In genomic region chr16:36735421-36735820, GRCm38 (mm10) we compare ENCODE assay signal across 19 mouse cellular contexts. TPM values are rescaled to one million over a fixed set of nuclear protein-coding genes. Genes with fewer than 3 reads are reported as not detected.
DNase-seq lines count a peak whose midpoint lies in the region; ATAC-seq and TF ChIP-seq lines count a peak whose summit lies in the region.
"Had no signal": no experiment of that assay in that cellular context is flagged by ENCODE, and none has a peak within 500 bp of the region (broad histone marks: within the 10 kb centered on the region; RNA-seq: fewer than 3 reads in every experiment).

No protein-coding gene starts in this region.

- no peak overlapping the region for H3K9ac ChIP-seq in liver, postnatal 0 days (replicated peaks)
- H3K9ac ChIP-seq in liver, embryonic 12.5 days: no peak overlapping the region
- H3K9ac ChIP-seq: forebrain, embryonic 13.5 days; hindbrain, embryonic 14.5 days; lung, embryonic 15.5 days had no signal

- no peaks in the 10 kb centered on the region for H3K36me3 ChIP-seq in liver, postnatal 0 days (replicated peaks; ENCODE audit: insufficient read depth, low read length)
- H3K36me3 ChIP-seq in liver, embryonic 12.5 days: no peaks in the 10 kb centered on the region
- H3K36me3 ChIP-seq: limb, embryonic 10.5 days; lung, embryonic 15.5 days had no signal

- no peaks in the 10 kb centered on the region for H3K27me3 ChIP-seq in cerebellum, adult 2 months (ENCODE audit: control insufficient read depth, insufficient read depth, low read length)
- H3K27me3 ChIP-seq in liver, postnatal 0 days (ENCODE audit: insufficient read depth, low read length): no peaks in the 10 kb centered on the region
- H3K27me3 ChIP-seq in liver, embryonic 12.5 days (replicated peaks): 0 out of 2 replicates have a peak, but pooled peaks cover 4% of the 10 kb centered on the region
- H3K27me3 ChIP-seq: forebrain, embryonic 13.5 days; lung, embryonic 15.5 days had no signal

- no peak for ATAC-seq in liver, postnatal 0 days
- no peak for ATAC-seq in liver, embryonic 12.5 days
- ATAC-seq: forebrain, embryonic 13.5 days had no signal

- H3K4me1 ChIP-seq in cerebellum, adult 2 months (ENCODE audit: control insufficient read depth, insufficient read depth, low read length): no peaks in the 10 kb centered on the region
- no peaks in the 10 kb centered on the region for H3K4me1 ChIP-seq in liver, postnatal 0 days (ENCODE audit: insufficient read depth)
- H3K4me1 ChIP-seq in liver, embryonic 12.5 days: no peaks in the 10 kb centered on the region
- H3K4me1 ChIP-seq: forebrain, embryonic 13.5 days had no signal

- WGBS in cerebellum, adult 2 months: 88% methylated on average over 3 of the region's 3 CpGs
- WGBS in liver, postnatal 0 days (ENCODE audit: insufficient replicate concordance): 77% methylated on average over 3 of the region's 3 CpGs
- WGBS in liver, embryonic 12.5 days (ENCODE audit: insufficient replicate concordance): 66% methylated on average over 3 of the region's 3 CpGs

- TF ChIP-seq EP300 in liver, postnatal 0 days (IDR thresholded peaks at IDR 0.05; ENCODE audit: low read depth): no peak

- no peaks in the 10 kb centered on the region for H3K9me3 ChIP-seq in liver, postnatal 0 days (ENCODE audit: low read length)
- no peaks in the 10 kb centered on the region for H3K9me3 ChIP-seq in liver, embryonic 12.5 days (replicated peaks)
- H3K9me3 ChIP-seq: forebrain, embryonic 13.5 days; limb, embryonic 10.5 days; lung, embryonic 15.5 days had no signal

- H3K4me2 ChIP-seq in liver, postnatal 0 days (ENCODE audit: low read depth, low read length): no peak overlapping the region
- no peak overlapping the region for H3K4me2 ChIP-seq in liver, embryonic 12.5 days
- H3K4me2 ChIP-seq: forebrain, embryonic 13.5 days; hindbrain, embryonic 14.5 days; lung, embryonic 15.5 days; midbrain, embryonic 11.5 days had no signal

- peak; percentile 25 to 45 for DNase-seq in cerebellum, postnatal 14 days
- no peak for DNase-seq in cerebellum, adult 2 months
- DNase-seq in liver, postnatal 0 days: no peak
- DNase-seq in kidney, postnatal 4 days: peak; percentile 49 to 62
- DNase-seq in lung, postnatal 4 days: peak; percentile 36 to 49
- DNase-seq in spleen, postnatal 14 days (ENCODE audit: low spot score in 2 of 2): no peak
- DNase-seq in retina, postnatal 1 day: no peak
- DNase-seq: adrenal gland, adult 8-10 months; cerebellum, adult 18-20 months; heart, adult 18-20 months; right cerebral cortex, adult 18-20 months had no signal

- TF ChIP-seq CTCF in cerebellum, adult 2 months (IDR thresholded peaks at IDR 0.05; ENCODE audit: borderline replicate concordance, insufficient read depth, low read depth, low read length): no peak
- peak; percentile 37 for TF ChIP-seq CTCF in liver, postnatal 0 days (IDR thresholded peaks at IDR 0.05; ENCODE audit: low read depth)

- no peak overlapping the region for H3K27ac ChIP-seq in cerebellum, adult 2 months (ENCODE audit: insufficient read depth, low read length)
- no peak overlapping the region for H3K27ac ChIP-seq in liver, postnatal 0 days (ENCODE audit: low read depth)
- no peak overlapping the region for H3K27ac ChIP-seq in liver, embryonic 12.5 days
- H3K27ac ChIP-seq: forebrain, embryonic 13.5 days; hindbrain, embryonic 14.5 days; limb, embryonic 10.5 days; lung, embryonic 15.5 days had no signal

- TF ChIP-seq POLR2A in cerebellum, adult 2 months (IDR thresholded peaks at IDR 0.05; ENCODE audit: borderline replicate concordance, insufficient read depth, low read length): no peak

- no peak overlapping the region for H3K4me3 ChIP-seq in cerebellum, adult 2 months (replicated peaks; ENCODE audit: insufficient read depth, low read depth, low read length)
- no peak overlapping the region for H3K4me3 ChIP-seq in liver, postnatal 0 days (ENCODE audit: low read depth, low read length)
- H3K4me3 ChIP-seq in liver, embryonic 12.5 days: no peak overlapping the region
- H3K4me3 ChIP-seq: forebrain, embryonic 13.5 days; limb, embryonic 10.5 days; lung, embryonic 15.5 days; myocyte had no signal

RNA-seq across cellular contexts. Expression of gene Ildr1, which starts 41.6 kb away (rescaled TPM):
- polyA plus RNA-seq in cerebellum, adult 2 months (2012; rRNA removed): 0.70 and 0.77 TPM in 2 replicates
- 0.19 and 0.30 TPM in 2 replicates for polyA plus RNA-seq in liver, postnatal 0 days (2015; fragmentation: Nextera tagmentation; extraction: Ambion mirVana)
- polyA plus RNA-seq in liver, embryonic 12.5 days (2016; fragmentation: Nextera tagmentation; extraction: Ambion mirVana): 0.05 TPM in 2 replicates
- polyA plus RNA-seq: forebrain, embryonic 13.5 days; heart, postnatal 0 days; myocyte had no signal

RNA-seq across cellular contexts. Expression of gene Slc15a2, which starts 49.3 kb away (rescaled TPM):
- polyA plus RNA-seq in cerebellum, adult 2 months (2012; rRNA removed): 13.1 and 26.7 TPM in 2 replicates
- polyA plus RNA-seq in liver, postnatal 0 days (2015; fragmentation: Nextera tagmentation; extraction: Ambion mirVana): 0.20 and 1.8 TPM in 2 replicates
- polyA plus RNA-seq in liver, embryonic 12.5 days (2016; fragmentation: Nextera tagmentation; extraction: Ambion mirVana): 1.4 and 2.1 TPM in 2 replicates
- polyA plus RNA-seq: myocyte had no signal

Comparison
In these comparisons a context has a peak if more than half of its experiments do, and no peak if none do; other contexts are left out.
1. DNase-seq: peak in cerebellum, postnatal 14 days (2 of 2), kidney, postnatal 4 days (2 of 2) and lung, postnatal 4 days (2 of 2); none in cerebellum, adult 2 months (0 of 2), liver, postnatal 0 days (single experiment), spleen, postnatal 14 days (0 of 2) and retina, postnatal 1 day (single experiment).